Mouse (Mus musculus) E14TG2a.4 (cell line): ENCODE results near the gene Zkscan17.

Experiments used
- H3K27me3 ChIP-seq: 2 replicates; pipeline ENCODE4 v1.6.1; 2014; ENCODE audit warnings: low read length, control low read depth; ENCODE audit not compliant: insufficient read depth
- H3K36me3 ChIP-seq: 2 replicates; pipeline ENCODE4 v1.6.1; 2014; ENCODE audit warnings: low read length, control low read depth; ENCODE audit not compliant: insufficient read depth
- H3K4me1 ChIP-seq: replicated peaks from 2 replicates; pipeline ENCODE4 v1.6.1; 2014; ENCODE audit warnings: low read depth, low read length, control low read depth
- H3K4me3 ChIP-seq: replicated peaks from 2 replicates; pipeline ENCODE4 v1.5.1; 2014; ENCODE audit warnings: mild to moderate bottlenecking, low read length
- H3K9me3 ChIP-seq: 2 replicates; pipeline ENCODE4 v1.6.1; 2014; ENCODE audit warnings: low read length, control low read depth
- CTCF ChIP-seq: conservative IDR thresholded peaks from 2 replicates; pipeline ENCODE4 v1.5.1; 2014; ENCODE audit warnings: low read length
- NANOG ChIP-seq: IDR thresholded peaks from 2 replicates; pipeline ENCODE4 v1.6.1; 2014; ENCODE audit warnings: borderline replicate concordance, low read length, mixed read lengths
- POU5F1 ChIP-seq: IDR thresholded peaks from 2 replicates; pipeline ENCODE4 v1.6.1; 2014; ENCODE audit warnings: low read length, borderline replicate concordance

Gene Zkscan17

DNA sequence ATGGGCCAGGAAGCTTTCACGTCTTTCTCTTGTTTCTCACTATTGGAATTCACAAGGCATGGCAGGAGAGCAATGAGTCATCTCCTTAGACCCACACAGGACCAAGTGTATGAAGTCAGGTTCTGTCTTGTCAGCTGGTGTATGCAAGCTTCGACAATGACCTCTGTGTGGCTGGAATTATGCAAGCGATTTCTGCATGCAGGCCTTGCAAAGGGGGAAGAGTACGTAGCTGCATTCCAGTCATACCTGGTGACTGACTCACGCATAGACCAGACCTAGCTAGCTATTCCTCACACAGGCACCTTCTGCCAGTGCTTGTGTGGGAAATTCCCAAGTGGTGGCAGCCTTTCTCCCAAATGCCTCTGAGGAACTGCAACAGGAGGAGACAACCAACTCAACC is 67.6 kb downstream of the Zkscan17 start:
- Histone ChIP-seq H3K27me3 (no peaks in the 10 kb centered on the region), H3K4me3 (no peak overlapping the region), H3K9me3 (no peaks in the 10 kb centered on the region), H3K36me3 (peaks cover 88% of the 10 kb centered on the region), H3K4me1 (peaks cover 29% of the 10 kb centered on the region)
- TF ChIP-seq POU5F1 (no peak), CTCF (no peak), NANOG (no peak)

DNA sequence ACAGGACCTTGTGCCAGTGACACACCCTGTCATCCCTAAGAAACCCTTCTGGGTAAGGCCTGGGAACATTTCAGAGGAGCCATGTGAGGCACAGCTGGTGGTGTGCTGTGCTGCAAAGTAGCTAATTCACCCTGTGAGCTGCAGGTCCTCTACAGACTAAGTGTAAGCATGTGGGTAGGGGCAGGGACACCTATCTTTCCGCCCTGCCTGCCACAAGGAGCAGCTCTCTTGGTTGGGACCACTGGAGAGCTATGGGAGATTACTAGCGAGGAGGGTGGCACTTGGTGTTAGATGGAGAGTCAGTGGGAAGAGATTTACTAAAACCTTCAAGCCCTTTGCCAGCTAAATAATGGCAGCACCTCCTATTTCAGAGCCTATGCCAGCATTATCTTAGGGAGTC is 69.7 kb downstream of the Zkscan17 start:
- TF ChIP-seq NANOG = no peak
- no peak for TF ChIP-seq CTCF
- no peak for TF ChIP-seq POU5F1
- Histone ChIP-seq H3K4me3 (no peak overlapping the region), H3K9me3 (no peaks in the 10 kb centered on the region), H3K36me3 (peaks cover 87% of the 10 kb centered on the region), H3K4me1 (peaks cover 29% of the 10 kb centered on the region), H3K27me3 (no peaks in the 10 kb centered on the region)

DNA sequence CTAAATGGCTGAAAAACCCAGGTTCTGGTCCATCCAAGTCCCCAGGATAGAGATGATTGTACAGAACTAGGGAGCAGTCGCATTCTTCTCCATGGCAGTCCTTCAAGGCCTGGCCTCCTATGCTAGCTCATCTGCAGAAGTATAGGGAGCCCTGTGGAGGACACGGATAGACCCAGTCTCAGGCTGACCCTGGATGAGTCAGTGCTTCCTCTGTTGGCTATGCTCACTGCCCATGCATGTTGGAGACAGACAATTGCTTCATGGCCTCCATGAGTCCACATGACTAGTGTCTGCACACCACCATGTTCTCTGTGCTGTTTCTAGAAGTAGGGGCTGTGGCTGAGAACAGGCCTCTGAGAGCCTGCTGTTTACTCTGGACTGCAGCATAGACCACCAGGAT is 70.2 kb downstream of the Zkscan17 start:
- Histone ChIP-seq H3K4me1 (peaks cover 34% of the 10 kb centered on the region), H3K27me3 (no peaks in the 10 kb centered on the region), H3K9me3 (no peaks in the 10 kb centered on the region), H3K4me3 (no peak overlapping the region), H3K36me3 (peaks cover 90% of the 10 kb centered on the region)
- no peak for TF ChIP-seq CTCF
- TF ChIP-seq NANOG = no peak
- TF ChIP-seq POU5F1 = no peak

DNA sequence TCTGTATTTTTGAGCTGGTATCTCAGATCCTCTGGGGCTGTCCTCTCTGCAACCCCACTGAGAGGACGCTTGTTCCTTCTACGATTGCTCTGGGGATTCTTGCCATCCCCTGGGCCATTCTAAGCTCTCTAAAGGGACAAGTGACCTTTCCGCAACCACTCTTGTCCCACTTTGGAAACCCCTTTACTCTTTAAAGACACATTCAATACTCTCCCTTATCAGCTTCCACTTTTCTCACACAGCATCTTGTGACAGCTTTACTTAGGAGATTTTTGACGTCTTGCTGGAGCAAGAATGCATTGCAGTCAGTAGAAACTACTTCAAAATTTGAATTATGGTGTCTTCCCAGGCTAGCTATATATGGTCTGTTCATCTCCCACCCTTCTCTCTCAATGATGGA is 75.5 kb downstream of the Zkscan17 start, which contains the start of gene Snap47:
Snap47 (minus strand) TSS at position 101 of the 400 bp plus-strand sequence.
- Histone ChIP-seq H3K27me3 (no peaks in the 10 kb centered on the region), H3K4me1 (peaks cover 40% of the 10 kb centered on the region)

DNA sequence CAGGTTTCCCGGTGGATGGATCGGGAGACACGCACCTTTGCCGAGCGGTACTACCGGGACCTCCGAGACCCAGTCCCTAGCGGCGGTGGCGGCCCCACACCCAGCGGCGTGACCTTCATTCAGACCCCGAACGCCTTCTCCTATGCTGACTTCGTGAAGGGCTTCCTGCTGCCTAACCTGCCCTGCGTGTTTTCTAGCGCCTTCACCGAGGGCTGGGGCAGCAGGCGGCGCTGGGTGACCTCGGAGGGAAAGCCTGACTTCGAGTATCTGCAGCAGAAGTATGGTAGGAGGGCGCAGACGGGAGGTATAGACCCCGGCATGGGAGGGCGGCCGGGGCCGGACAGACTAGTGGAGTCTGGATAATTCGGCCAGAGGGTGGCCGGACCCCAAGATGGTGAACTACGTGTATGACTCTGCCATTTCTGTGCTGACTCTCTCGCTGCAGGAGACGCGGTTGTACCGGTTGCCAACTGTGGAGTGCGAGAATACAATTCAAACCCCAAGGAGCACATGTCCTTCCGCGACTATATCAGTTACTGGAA is 76.2 kb downstream of the Zkscan17 start:
- peaks cover 41% of the 10 kb centered on the region for H3K4me1 ChIP-seq
- no peaks in the 10 kb centered on the region for H3K27me3 ChIP-seq
- TF ChIP-seq CTCF (no peak), POU5F1 (no peak), NANOG (no peak)
- H3K9me3 ChIP-seq = no peaks in the 10 kb centered on the region
- peak overlapping the region; percentile 95 for H3K4me3 ChIP-seq
- peaks cover 62% of the 10 kb centered on the region for H3K36me3 ChIP-seq

More for the DNA sequence above, 75.5 kb downstream of the Zkscan17 start, which contains the start of gene Snap47:
- Histone ChIP-seq H3K9me3 (no peaks in the 10 kb centered on the region), H3K36me3 (peaks cover 68% of the 10 kb centered on the region), H3K4me3 (peak within 1 kb of the TSS; percentile 95)
- no peak for TF ChIP-seq POU5F1
- TF ChIP-seq CTCF = no peak
- TF ChIP-seq NANOG = no peak

DNA sequence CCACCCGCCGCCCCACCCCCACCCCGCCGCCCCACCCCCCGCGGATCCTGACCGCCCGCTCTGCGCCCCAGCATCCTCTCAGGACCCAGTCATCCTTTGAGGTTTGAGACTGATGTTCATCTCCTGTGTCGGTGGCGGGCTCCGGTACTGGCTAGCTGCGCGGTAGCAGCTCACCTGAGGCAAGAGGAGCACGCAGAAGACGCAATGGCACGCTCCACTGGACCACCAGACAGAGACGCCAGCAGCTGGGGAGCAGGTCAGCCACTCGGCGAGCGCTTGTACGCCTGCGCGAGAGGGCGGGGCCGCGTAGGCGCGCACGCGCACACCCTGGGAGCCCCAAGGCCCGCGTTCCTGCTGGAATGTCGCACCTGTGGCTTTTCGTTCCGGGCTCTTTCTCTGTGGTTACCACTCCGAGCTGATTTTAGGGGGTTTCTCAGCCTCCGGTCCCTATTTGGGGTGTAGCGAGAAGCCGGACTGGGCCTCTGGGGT is 76.8 kb downstream of the Zkscan17 start, which contains the start of gene Jmjd4:
Jmjd4 (plus strand) TSS at position 305 of the 489 bp plus-strand sequence.
- Histone ChIP-seq H3K27me3 (no peaks in the 10 kb centered on the region), H3K36me3 (peaks cover 58% of the 10 kb centered on the region), H3K4me3 (peak within 1 kb of the TSS; percentile 95), H3K9me3 (no peaks in the 10 kb centered on the region), H3K4me1 (peaks cover 46% of the 10 kb centered on the region)
- TF ChIP-seq CTCF (no peak), POU5F1 (no peak), NANOG (no peak)

DNA sequence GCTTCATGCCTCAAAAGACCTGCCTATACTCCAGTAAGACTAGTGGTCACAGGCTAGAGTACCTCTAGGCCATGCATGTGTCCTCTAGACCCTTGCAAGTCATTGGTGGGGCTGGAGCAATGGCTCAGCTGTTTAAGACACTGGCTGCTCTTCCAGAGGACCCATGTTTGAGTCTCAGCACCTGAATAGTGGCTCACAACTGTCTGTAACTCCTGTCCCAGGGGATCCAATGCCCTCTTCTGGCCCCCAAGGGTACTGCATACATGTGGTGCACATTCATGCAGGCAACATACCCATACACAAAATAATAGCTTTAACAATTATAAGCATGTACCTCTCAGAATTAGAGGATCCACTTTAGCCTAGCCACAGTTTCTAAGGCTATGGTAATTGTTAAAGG is 83.4 kb downstream of the Zkscan17 start:
- H3K9me3 ChIP-seq = peaks cover 4% of the 10 kb centered on the region; the same call in 1 of the 2 replicates
- no peak for TF ChIP-seq POU5F1
- TF ChIP-seq CTCF = peak; percentile 54
- peaks cover 27% of the 10 kb centered on the region for H3K4me1 ChIP-seq
- no peak overlapping the region for H3K4me3 ChIP-seq
- no peaks in the 10 kb centered on the region for H3K27me3 ChIP-seq
- peaks cover 40% of the 10 kb centered on the region for H3K36me3 ChIP-seq

DNA sequence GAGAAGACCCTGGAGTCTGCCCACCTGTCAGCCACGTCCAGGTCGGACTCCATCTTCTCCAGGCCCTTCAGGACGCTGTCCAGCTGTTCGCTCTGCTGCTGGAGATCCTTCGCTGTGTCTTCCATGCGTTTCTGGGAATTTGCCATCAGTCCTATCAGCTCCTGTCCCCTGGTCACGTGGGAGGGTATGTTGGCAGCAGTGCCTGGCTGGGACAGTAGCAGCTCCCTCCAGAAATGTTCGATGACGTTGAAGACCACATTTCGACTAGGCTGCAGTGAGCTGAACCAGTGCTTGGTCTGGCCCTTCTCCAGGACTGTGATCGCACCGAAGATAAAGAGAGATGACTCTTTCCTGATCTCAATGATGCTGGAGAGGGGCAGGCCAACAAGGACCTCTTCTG is 88.6 kb downstream of the Zkscan17 start:
- TF ChIP-seq POU5F1 = no peak
- no peak for TF ChIP-seq NANOG
- no peak for TF ChIP-seq CTCF
- no peaks in the 10 kb centered on the region for H3K27me3 ChIP-seq

More for the DNA sequence above, 88.6 kb downstream of the Zkscan17 start:
- H3K9me3 ChIP-seq = peaks cover 1% of the 10 kb centered on the region; the same call in 1 of the 2 replicates
- no peak overlapping the region for H3K4me3 ChIP-seq
- peaks cover 57% of the 10 kb centered on the region for H3K36me3 ChIP-seq
- no peaks in the 10 kb centered on the region for H3K4me1 ChIP-seq
